12 mouse cellular contexts compared by ENCODE assay signal in the genomic region with DNA sequence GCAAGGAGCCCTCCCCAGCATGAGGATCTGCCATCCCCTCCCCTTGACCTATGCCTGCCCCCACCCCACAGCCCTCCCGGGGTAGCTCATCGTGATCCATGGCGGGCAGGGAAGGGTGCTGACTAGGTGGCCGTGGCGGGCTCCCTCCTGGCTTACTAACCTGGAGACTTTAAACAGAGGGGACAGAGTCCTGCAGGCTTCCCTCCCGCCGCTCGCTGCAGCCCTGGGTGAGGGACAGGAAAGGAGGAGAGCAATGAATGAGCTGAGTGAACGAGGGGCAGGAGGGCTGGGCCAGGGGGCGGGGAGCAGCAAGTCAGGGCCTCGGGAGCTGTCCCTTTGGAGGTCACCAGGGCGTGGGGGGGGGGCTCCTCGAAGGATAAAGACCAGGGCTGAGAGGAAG. TPM values are rescaled to one million over a fixed set of nuclear protein-coding genes. Genes with fewer than 3 reads are reported as not detected.
DNase-seq lines count a peak whose midpoint lies in the region; ATAC-seq and TF ChIP-seq lines count a peak whose summit lies in the region.
"Had no signal": no experiment of that assay in that cellular context is flagged by ENCODE, and none has a peak within 500 bp of the region (broad histone marks: within the 10 kb centered on the region; RNA-seq: fewer than 3 reads in every experiment).

No protein-coding gene starts in this region.

- H3K9me3 ChIP-seq in heart, embryonic 10.5 days = no peaks in the 10 kb centered on the region
- no peaks in the 10 kb centered on the region for H3K9me3 ChIP-seq in E14TG2a.4 (ENCODE audit: low read length)
- no peaks in the 10 kb centered on the region for H3K9me3 ChIP-seq in forebrain, embryonic 13.5 days (replicated peaks)
- H3K9me3 ChIP-seq in limb, embryonic 12.5 days = no peaks in the 10 kb centered on the region
- H3K9me3 ChIP-seq: embryonic facial prominence, embryonic 15.5 days had no signal

- WGBS in heart, embryonic 10.5 days = 3% methylated on average over 13 of the region's 13 CpGs
- WGBS in heart, adult 2 months = 8% methylated on average over 13 of the region's 13 CpGs
- 4% methylated on average over 13 of the region's 13 CpGs for WGBS in forebrain, embryonic 13.5 days
- 2% methylated on average over 13 of the region's 13 CpGs for WGBS in limb, embryonic 12.5 days

- H3K36me3 ChIP-seq in heart, embryonic 10.5 days = no peaks in the 10 kb centered on the region
- H3K36me3 ChIP-seq in heart, adult 2 months (ENCODE audit: control insufficient read depth, insufficient read depth, low read length) = no peaks in the 10 kb centered on the region
- no peaks in the 10 kb centered on the region for H3K36me3 ChIP-seq in E14TG2a.4 (ENCODE audit: insufficient read depth, low read length)
- H3K36me3 ChIP-seq in forebrain, embryonic 13.5 days (ENCODE audit: poor library complexity, severe bottlenecking) = no peaks in the 10 kb centered on the region
- no peaks in the 10 kb centered on the region for H3K36me3 ChIP-seq in limb, embryonic 12.5 days
- H3K36me3 ChIP-seq: embryonic facial prominence, embryonic 15.5 days had no signal

- peaks cover 63% of the 10 kb centered on the region for H3K4me1 ChIP-seq in heart, embryonic 10.5 days
- H3K4me1 ChIP-seq in heart, adult 2 months (ENCODE audit: control insufficient read depth, insufficient read depth, low read length) = no peaks in the 10 kb centered on the region
- H3K4me1 ChIP-seq in E14TG2a.4 (replicated peaks; ENCODE audit: low read depth, low read length) = peaks cover 86% of the 10 kb centered on the region
- H3K4me1 ChIP-seq in forebrain, embryonic 13.5 days = peaks cover 93% of the 10 kb centered on the region
- H3K4me1 ChIP-seq in limb, embryonic 12.5 days (replicated peaks) = peaks cover 55% of the 10 kb centered on the region

- peak overlapping the region; percentile 32 for H3K4me2 ChIP-seq in forebrain, embryonic 13.5 days
- H3K4me2 ChIP-seq in limb, embryonic 12.5 days = peak overlapping the region; percentile 23; the same call in 1 of the 2 replicates
- H3K4me2 ChIP-seq: embryonic facial prominence, embryonic 15.5 days had no signal

- H3K27ac ChIP-seq in heart, embryonic 10.5 days = 0 out of 2 replicates have a peak overlapping the region, but pooled peaks have one; percentile 2
- no peak overlapping the region for H3K27ac ChIP-seq in heart, adult 2 months
- H3K27ac ChIP-seq in forebrain, embryonic 13.5 days = no peak overlapping the region
- H3K27ac ChIP-seq in limb, embryonic 12.5 days = no peak overlapping the region
- H3K27ac ChIP-seq: embryonic facial prominence, embryonic 15.5 days had no signal

- TF ChIP-seq EP300 in heart, adult 2 months (IDR thresholded peaks at IDR 0.05; ENCODE audit: insufficient read depth, low read depth, low read length) = no peak

- peak overlapping the region; percentile 28 for H3K4me3 ChIP-seq in heart, embryonic 10.5 days
- H3K4me3 ChIP-seq in heart, adult 2 months = no peak overlapping the region
- peak overlapping the region; percentile 43 for H3K4me3 ChIP-seq in E14TG2a.4 (replicated peaks; ENCODE audit: low read length)
- H3K4me3 ChIP-seq in forebrain, embryonic 13.5 days = peak overlapping the region; percentile 8; the same call in 1 of the 2 replicates
- 0 out of 2 replicates have a peak overlapping the region, but pooled peaks have one; percentile 9 for H3K4me3 ChIP-seq in limb, embryonic 12.5 days (replicated peaks)
- H3K4me3 ChIP-seq: embryonic facial prominence, embryonic 15.5 days had no signal

- intact Hi-C loops in heart, adult 2 months (cut with DNase I) = no loop called here

- peaks cover 93% of the 10 kb centered on the region for H3K27me3 ChIP-seq in heart, embryonic 10.5 days (ENCODE audit: insufficient read depth, poor library complexity, severe bottlenecking)
- H3K27me3 ChIP-seq in heart, adult 2 months (ENCODE audit: control insufficient read depth, insufficient read depth, low read length) = peaks cover 7% of the 10 kb centered on the region; the same call in 1 of the 2 replicates
- peaks cover 59% of the 10 kb centered on the region for H3K27me3 ChIP-seq in E14TG2a.4 (ENCODE audit: insufficient read depth, low read length)
- peaks cover 2% of the 10 kb centered on the region; the same call in 1 of the 2 replicates for H3K27me3 ChIP-seq in forebrain, embryonic 13.5 days
- H3K27me3 ChIP-seq in limb, embryonic 12.5 days = peaks cover 92% of the 10 kb centered on the region

- TF ChIP-seq CTCF in heart, adult 2 months (IDR thresholded peaks at IDR 0.05) = no peak
- no peak for TF ChIP-seq CTCF in E14TG2a.4 (conservative IDR thresholded peaks at IDR 0.05; ENCODE audit: low read length)

- no peak for ATAC-seq in forebrain, embryonic 13.5 days
- no peak for ATAC-seq in limb, embryonic 12.5 days (ENCODE audit: insufficient number of reproducible peaks, insufficient read depth, low FRiP score, low TSS enrichment, low read depth)
- ATAC-seq in erythroblast, adult 5-6 weeks (replicated peaks; ENCODE audit: low FRiP score, poor library complexity, severe bottlenecking) = no peak
- ATAC-seq: lung, postnatal 0 days had no signal

- no peak overlapping the region for H3K9ac ChIP-seq in heart, adult 2 months (ENCODE audit: low read depth, low read length)
- H3K9ac ChIP-seq in forebrain, embryonic 13.5 days = peak overlapping the region; percentile 48; the same call in 1 of the 2 replicates
- peak overlapping the region; percentile 23; the same call in 1 of the 2 replicates for H3K9ac ChIP-seq in limb, embryonic 12.5 days (replicated peaks)
- H3K9ac ChIP-seq: embryonic facial prominence, embryonic 15.5 days had no signal

- no peak for DNase-seq in heart, embryonic 10.5 days (ENCODE audit: low spot score)
- no peak for DNase-seq in heart, adult 2 months
- no peak for DNase-seq in adipocyte (ENCODE audit: low spot score)
- no peak for DNase-seq in MN1 (ENCODE audit: low spot score)
- DNase-seq: gastrocnemius, postnatal 25 days had no signal

- no peaks in the 10 kb centered on the region for H3K79me2 ChIP-seq in heart, adult 2 months (replicated peaks; ENCODE audit: control insufficient read depth, insufficient read depth, low read length)

- TF ChIP-seq POLR2A in heart, adult 2 months (IDR thresholded peaks at IDR 0.05; ENCODE audit: insufficient read depth, low read depth, low read length) = no peak

RNA-seq across cellular contexts. Expression of a gene that starts 9.4 kb away (rescaled TPM):
- 0.05 and 0.14 TPM in 2 replicates for polyA plus RNA-seq in heart, embryonic 10.5 days (2016; fragmentation: Nextera tagmentation; extraction: Ambion mirVana)
- under 1 TPM; 0.13 to 0.36 TPM for total RNA-seq in heart, adult 2 months (2021)
- 0.26 and 0.31 TPM in 2 replicates for polyA plus RNA-seq in heart, adult 2 months (2012; rRNA removed)
- 5.6 and 6.4 TPM in 2 replicates for polyA plus RNA-seq in forebrain, embryonic 13.5 days (2015; fragmentation: Nextera tagmentation; extraction: Ambion mirVana)
- 0.27 and 0.79 TPM in 2 replicates for polyA plus RNA-seq in limb, embryonic 12.5 days (2016; fragmentation: Nextera tagmentation; extraction: Ambion mirVana)
- total RNA-seq in erythroblast, adult 5-6 weeks (2015; ENCODE audit: low replicate concordance) = not detected in 2 replicates
- total RNA-seq in erythroblast, adult 5-6 weeks (2017; ENCODE audit: low replicate concordance) = not detected in 2 replicates
- total RNA-seq: hematopoietic stem cell, adult 5-6 weeks had no signal
